Mouse (Mus musculus): ENCODE data around the gene Mamld1.

- no peak for TF ChIP-seq CTCF (IDR thresholded peaks at IDR 0.05; ENCODE audit: extremely low read depth, insufficient read depth, low read length)
- no peak for TF ChIP-seq POLR2A (IDR thresholded peaks at IDR 0.05; ENCODE audit: extremely low read depth, insufficient read depth, low read length)
Measured at GRCm38 (mm10) chrX:71024718-71025117, 25.3 kb upstream of the Mamld1 start.

Data from cortical plate, adult 2 months (tissue).